In the genomic region with DNA sequence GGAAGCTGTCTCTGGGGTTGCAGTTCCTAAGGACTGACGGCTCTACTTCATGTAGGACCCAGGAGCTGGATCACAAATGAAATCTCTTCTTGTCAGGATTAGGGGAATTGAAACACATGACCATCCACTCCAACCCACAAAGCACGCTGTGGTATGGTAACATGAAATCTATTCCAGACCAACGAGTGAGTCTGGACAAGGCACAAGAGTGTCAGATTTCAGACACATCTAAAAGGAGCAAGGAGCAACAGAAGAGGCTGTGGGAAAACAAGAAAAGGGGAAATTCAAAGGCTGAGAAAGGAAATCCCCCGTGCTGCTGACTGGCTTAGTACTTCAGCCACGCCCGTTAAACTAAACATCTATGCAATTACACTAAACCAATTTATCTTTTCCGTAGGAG, we compare ENCODE assay signal across 14 mouse cellular contexts. TPM values are rescaled to one million over a fixed set of nuclear protein-coding genes. Genes with fewer than 3 reads are reported as not detected.
DNase-seq lines count a peak whose midpoint lies in the region; ATAC-seq and TF ChIP-seq lines count a peak whose summit lies in the region.
"Had no signal": no experiment of that assay in that cellular context is flagged by ENCODE, and none has a peak within 500 bp of the region (broad histone marks: within the 10 kb centered on the region; RNA-seq: fewer than 3 reads in every experiment).

No protein-coding gene starts in this region.

- no peak for TF ChIP-seq CTCF in heart, adult 2 months (IDR thresholded peaks at IDR 0.05)

- 0 out of 2 replicates have a peak, but pooled peaks have one; percentile 46 for ATAC-seq in lung, embryonic 15.5 days (ENCODE audit: borderline replicate concordance, extremely low read depth, low FRiP score, low TSS enrichment)
- ATAC-seq in embryonic facial prominence, embryonic 15.5 days (ENCODE audit: insufficient number of reproducible peaks, low FRiP score, low TSS enrichment, low read depth) = peak; percentile 72
- no peak for ATAC-seq in forebrain, embryonic 16.5 days

- TF ChIP-seq EP300 in heart, adult 2 months (IDR thresholded peaks at IDR 0.05; ENCODE audit: insufficient read depth, low read depth, low read length) = no peak

- 26% methylated on average over 7 of the region's 7 CpGs for WGBS in heart, adult 2 months
- WGBS in lung, embryonic 15.5 days = 12% methylated on average over 7 of the region's 7 CpGs
- 7% methylated on average over 7 of the region's 7 CpGs for WGBS in embryonic facial prominence, embryonic 15.5 days
- WGBS in forebrain, embryonic 16.5 days = 44% methylated on average over 7 of the region's 7 CpGs

- H3K4me3 ChIP-seq in heart, adult 2 months = no peak overlapping the region
- no peak overlapping the region for H3K4me3 ChIP-seq in lung, embryonic 15.5 days
- peak overlapping the region; percentile 15; the same call in 1 of the 2 replicates for H3K4me3 ChIP-seq in embryonic facial prominence, embryonic 15.5 days (replicated peaks)
- peak overlapping the region; percentile 13 for H3K4me3 ChIP-seq in myocyte
- H3K4me3 ChIP-seq in forebrain, embryonic 16.5 days (replicated peaks; ENCODE audit: low read length) = no peak overlapping the region
- H3K4me3 ChIP-seq: hindbrain, embryonic 13.5 days had no signal

- H3K9ac ChIP-seq in heart, adult 2 months (ENCODE audit: low read depth, low read length) = no peak overlapping the region
- no peak overlapping the region for H3K9ac ChIP-seq in lung, embryonic 15.5 days
- no peak overlapping the region for H3K9ac ChIP-seq in embryonic facial prominence, embryonic 15.5 days
- no peak overlapping the region for H3K9ac ChIP-seq in forebrain, embryonic 16.5 days (replicated peaks; ENCODE audit: low read depth, low read length)
- H3K9ac ChIP-seq: forebrain, postnatal 0 days; hindbrain, embryonic 13.5 days had no signal

- no peaks in the 10 kb centered on the region for H3K79me2 ChIP-seq in heart, adult 2 months (replicated peaks; ENCODE audit: control insufficient read depth, insufficient read depth, low read length)
- H3K79me2 ChIP-seq in myocyte (ENCODE audit: control insufficient read depth, insufficient read depth) = no peaks in the 10 kb centered on the region

- no peaks in the 10 kb centered on the region for H3K9me3 ChIP-seq in lung, embryonic 15.5 days
- no peaks in the 10 kb centered on the region for H3K9me3 ChIP-seq in embryonic facial prominence, embryonic 15.5 days (replicated peaks)
- no peaks in the 10 kb centered on the region for H3K9me3 ChIP-seq in forebrain, embryonic 16.5 days (ENCODE audit: control insufficient read depth, low read length)
- H3K9me3 ChIP-seq: hindbrain, embryonic 13.5 days had no signal

- intact Hi-C loops in heart, adult 2 months (cut with DNase I) = no loop called here

- H3K36me3 ChIP-seq in heart, adult 2 months (ENCODE audit: control insufficient read depth, insufficient read depth, low read length) = no peaks in the 10 kb centered on the region
- H3K36me3 ChIP-seq in lung, embryonic 15.5 days = no peaks in the 10 kb centered on the region
- H3K36me3 ChIP-seq in embryonic facial prominence, embryonic 15.5 days = no peaks in the 10 kb centered on the region
- no peaks in the 10 kb centered on the region for H3K36me3 ChIP-seq in myocyte (ENCODE audit: control insufficient read depth, insufficient read depth)
- H3K36me3 ChIP-seq in forebrain, embryonic 16.5 days (ENCODE audit: control insufficient read depth, insufficient read depth) = no peaks in the 10 kb centered on the region

- TF ChIP-seq POLR2A in heart, adult 2 months (IDR thresholded peaks at IDR 0.05; ENCODE audit: insufficient read depth, low read depth, low read length) = no peak
- no peak for TF ChIP-seq POLR2A in myocyte (IDR thresholded peaks at IDR 0.05; ENCODE audit: insufficient read length, low read depth)

- peaks cover 2% of the 10 kb centered on the region for H3K4me1 ChIP-seq in heart, adult 2 months (ENCODE audit: control insufficient read depth, insufficient read depth, low read length)
- H3K4me1 ChIP-seq in lung, embryonic 15.5 days = peaks cover 7% of the 10 kb centered on the region; the same call in 1 of the 2 replicates
- H3K4me1 ChIP-seq in embryonic facial prominence, embryonic 15.5 days = 0 out of 2 replicates have a peak, but pooled peaks cover 10% of the 10 kb centered on the region
- H3K4me1 ChIP-seq in forebrain, embryonic 16.5 days (replicated peaks; ENCODE audit: control insufficient read depth, insufficient read depth, low read length) = no peaks in the 10 kb centered on the region; the same call in 1 of the 2 replicates

- no peak overlapping the region for H3ac ChIP-seq in myocyte (ENCODE audit: control insufficient read depth, insufficient read length)

- H3K27me3 ChIP-seq in heart, adult 2 months (ENCODE audit: control insufficient read depth, insufficient read depth, low read length) = no peaks in the 10 kb centered on the region
- no peaks in the 10 kb centered on the region for H3K27me3 ChIP-seq in lung, embryonic 15.5 days
- no peaks in the 10 kb centered on the region for H3K27me3 ChIP-seq in embryonic facial prominence, embryonic 15.5 days
- H3K27me3 ChIP-seq in myocyte (ENCODE audit: control insufficient read depth, insufficient read depth, insufficient read length) = no peaks in the 10 kb centered on the region
- no peaks in the 10 kb centered on the region for H3K27me3 ChIP-seq in forebrain, embryonic 16.5 days (replicated peaks; ENCODE audit: control insufficient read depth, insufficient read depth, low read length)
- H3K27me3 ChIP-seq: hindbrain, embryonic 13.5 days had no signal

- H3K4me2 ChIP-seq in lung, embryonic 15.5 days = peak overlapping the region; percentile 47
- H3K4me2 ChIP-seq in embryonic facial prominence, embryonic 15.5 days (replicated peaks) = peak overlapping the region; percentile 34
- H3K4me2 ChIP-seq in myocyte (ENCODE audit: low read depth) = peak overlapping the region; percentile 81
- no peak overlapping the region for H3K4me2 ChIP-seq in forebrain, embryonic 16.5 days (ENCODE audit: low read length)
- H3K4me2 ChIP-seq: hindbrain, embryonic 13.5 days had no signal

- DNase-seq in heart, adult 11 months = peak; percentile 55
- DNase-seq in heart, adult 2 months = no peak
- DNase-seq in lung, postnatal 36 days = no peak
- no peak for DNase-seq in gastrocnemius, adult 18-20 months (ENCODE audit: low spot score)
- DNase-seq: cerebellum, postnatal 25 days; forebrain, postnatal 0 days; kidney, postnatal 25 days; right cerebral cortex, postnatal 25 days had no signal

- no peak overlapping the region for H3K27ac ChIP-seq in heart, adult 2 months
- no peak overlapping the region for H3K27ac ChIP-seq in lung, embryonic 15.5 days
- 0 out of 2 replicates have a peak overlapping the region, but pooled peaks have one; percentile 24 for H3K27ac ChIP-seq in embryonic facial prominence, embryonic 15.5 days (replicated peaks)
- H3K27ac ChIP-seq in forebrain, embryonic 16.5 days (ENCODE audit: low read length) = no peak overlapping the region
- H3K27ac ChIP-seq: hindbrain, embryonic 13.5 days had no signal

TF ChIP-seq in myocyte, 11 proteins besides CTCF, POLR2A, EP300 and RAD21:
- TF ChIP-seq E2F4 (IDR thresholded peaks at IDR 0.05; ENCODE audit: insufficient read depth) (no peak), TCF3 (IDR thresholded peaks at IDR 0.05; ENCODE audit: insufficient read length, low read depth) (no peak), POLR2AphosphoS2 (IDR thresholded peaks at IDR 0.05; ENCODE audit: insufficient read length, low read depth) (no peak), MYOD1 (IDR thresholded peaks at IDR 0.05; ENCODE audit: control insufficient read depth in 1 of 3, insufficient read length in 2 of 3, low read depth in 2 of 3) (no peak), USF1 (IDR thresholded peaks at IDR 0.05; ENCODE audit: low read depth) (no peak), CEBPB (IDR thresholded peaks at IDR 0.05; ENCODE audit: insufficient read depth, poor library complexity, severe bottlenecking) (no peak), SRF (IDR thresholded peaks at IDR 0.05; ENCODE audit: control insufficient read depth, insufficient read length, low read depth) (no peak), TCF12 (IDR thresholded peaks at IDR 0.05; ENCODE audit: insufficient read depth, poor library complexity, severe bottlenecking) (no peak), MAX (IDR thresholded peaks at IDR 0.05; ENCODE audit: low read depth) (no peak), REST (IDR thresholded peaks at IDR 0.05; ENCODE audit: insufficient read depth, insufficient read length) (no peak)

RNA-seq across cellular contexts. Expression of a gene that starts 19.6 kb away (rescaled TPM):
- 100 to 1,000 TPM; 124 to 245 TPM for total RNA-seq in heart, adult 2 months (2021)
- 197 and 281 TPM in 2 replicates for polyA plus RNA-seq in heart, adult 2 months (2012; rRNA removed)
- polyA plus RNA-seq in lung, embryonic 15.5 days (2015; fragmentation: Nextera tagmentation; extraction: Ambion mirVana) = 3.3 and 4.1 TPM in 2 replicates
- 1.8 and 2.2 TPM in 2 replicates for polyA plus RNA-seq in embryonic facial prominence, embryonic 15.5 days (2015; fragmentation: Nextera tagmentation; extraction: Ambion mirVana)
- polyA plus RNA-seq in myocyte (2012; fragmentation: generic; extraction: Trizol) = 0.44 TPM
- total RNA-seq in gastrocnemius, adult 18-20 months (2021) = under 1 TPM in 1 of 2 experiments, not detected in 1; 0.09 TPM
- 32.9 and 34.9 TPM in 2 replicates for polyA plus RNA-seq in forebrain, embryonic 16.5 days (2015; fragmentation: Nextera tagmentation; extraction: Ambion mirVana)
- total RNA-seq: megakaryocyte-erythroid progenitor cell, adult 5-6 weeks had no signal

Comparison
In these comparisons a context has a peak if more than half of its experiments do, and no peak if none do; other contexts are left out.
1. H3K4me3 ChIP-seq: peak in embryonic facial prominence, embryonic 15.5 days (single experiment) and myocyte (single experiment); none in heart, adult 2 months (single experiment), lung, embryonic 15.5 days (single experiment) and forebrain, embryonic 16.5 days (single experiment).